In genomic region chr10:77560830-77561229, GRCm38 (mm10) we compare ENCODE assay signal across 1 mouse cellular context.
TF ChIP-seq lines count a peak whose summit lies in the region.

No protein-coding gene starts in this region.

TF ChIP-seq in MEL, 35 proteins besides CTCF, POLR2A, EP300 and RAD21:
- TF ChIP-seq ZC3H11A (IDR thresholded peaks at IDR 0.05; ENCODE audit: low read depth, low read length) (no peak), MAX (IDR thresholded peaks at IDR 0.05; ENCODE audit: low read length) (peak; percentile 79), KAT2A (conservative IDR thresholded peaks at IDR 0.05; ENCODE audit: low read depth, low read length) (no peak), NELFE (IDR thresholded peaks at IDR 0.05; ENCODE audit: low read depth, low read length) (no peak)
TF ChIP-seq in MEL: peak in this region for 1.
